Mouse (Mus musculus) kidney, adult 2 months (tissue): ENCODE measurements around the gene Camkk1. TPM values are rescaled to one million over a fixed set of nuclear protein-coding genes. Genes with fewer than 3 reads are reported as not detected.
A peak's percentile ranks its signal among the peaks of the same experiment; 100 is the strongest.

Experiments
- DNase-seq: peaks from one replicate; pipeline ENCODE4 v3.0.0; 2021
- H3K27ac ChIP-seq: fragments of 200-500 bp; 2 replicates; pipeline ENCODE4 v1.5.1; 2012; ENCODE audit warnings: low read depth, low read length, control low read depth, inconsistent platforms; ENCODE audit not compliant: insufficient read depth
- H3K27me3 ChIP-seq: fragments of 200-500 bp; replicated peaks from 2 replicates; pipeline ENCODE4 v1.6.1; 2012; ENCODE audit warnings: mild to moderate bottlenecking, moderate library complexity, low read length, inconsistent platforms; ENCODE audit not compliant: control insufficient read depth, insufficient read depth
- H3K36me3 ChIP-seq: fragments of 200-500 bp; 2 replicates; pipeline ENCODE4 v1.6.1; 2012; ENCODE audit warnings: mild to moderate bottlenecking, moderate library complexity, low read length, inconsistent platforms; ENCODE audit not compliant: control insufficient read depth, insufficient read depth
- H3K4me1 ChIP-seq: fragments of 200-500 bp; 2 replicates; pipeline ENCODE4 v1.6.1; 2011; ENCODE audit warnings: low read length; ENCODE audit not compliant: control insufficient read depth, insufficient read depth
- H3K4me3 ChIP-seq: fragments of 200-500 bp; 2 replicates; pipeline ENCODE4 v1.5.1; 2011; ENCODE audit warnings: mild to moderate bottlenecking, low read depth, low read length, control low read depth; ENCODE audit not compliant: insufficient read depth
- CTCF ChIP-seq: fragments of 200-500 bp; conservative IDR thresholded peaks from 2 replicates; pipeline ENCODE4 v1.5.1; 2011; ENCODE audit warnings: low read depth, mild to moderate bottlenecking, control low read depth, low read length, moderate library complexity, mixed read lengths; ENCODE audit not compliant: insufficient read depth, insufficient read length
- POLR2A ChIP-seq: fragments of 200-500 bp; IDR thresholded peaks from one replicate; pipeline ENCODE4 v1.6.1; 2011; ENCODE audit warnings: low read depth, low read length, control low read depth
- WGBS: fragments of 180-500 bp; shearing (Covaris S2); methylation state at CpG from one replicate; pipeline ENCODE4 v1.1.7; 2018; 5-methylcytosine and 5-hydroxymethylcytosine counted together
- polyA plus RNA-seq: library from polyadenylated mRNA; depleted of rRNA; stranded (reverse); fragments of >200 nt; gene quantifications from 2 replicates; pipeline ENCODE4 v1.2.3, GENCODE M21; 2012

Gene Camkk1
- polyA plus RNA-seq, 1 experiment, result 1.1 TPM

DNA sequence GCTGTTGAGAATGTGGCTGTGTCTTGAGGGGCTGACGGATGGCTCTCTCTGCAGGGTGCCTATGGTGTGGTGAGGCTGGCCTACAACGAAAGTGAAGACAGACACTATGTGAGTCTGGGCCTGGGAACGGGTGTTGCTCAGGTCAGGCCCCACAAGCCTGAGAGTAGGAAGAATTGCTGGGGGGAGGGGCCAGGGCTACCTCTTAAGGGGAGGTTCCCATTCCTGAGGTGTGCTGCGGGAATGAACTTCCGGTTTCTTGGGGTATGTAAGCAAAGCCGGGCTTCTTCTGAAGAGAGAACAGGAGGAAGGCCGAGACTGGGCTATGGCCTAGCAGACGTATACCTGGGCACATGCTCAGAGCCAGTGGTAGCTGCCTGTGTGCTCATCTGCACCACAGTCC, 8.2 kb downstream of the Camkk1 start:
- Histone ChIP-seq H3K27me3 (no peaks in the 10 kb centered on the region), H3K4me1 (no peaks in the 10 kb centered on the region), H3K36me3 (no peaks in the 10 kb centered on the region), H3K4me3 (no peak overlapping the region), H3K27ac (no peak overlapping the region)
- WGBS, result 67% methylated on average over 8 of the region's 8 CpGs
- TF ChIP-seq POLR2A (no peak), CTCF (no peak)
- no peak for DNase-seq

DNA sequence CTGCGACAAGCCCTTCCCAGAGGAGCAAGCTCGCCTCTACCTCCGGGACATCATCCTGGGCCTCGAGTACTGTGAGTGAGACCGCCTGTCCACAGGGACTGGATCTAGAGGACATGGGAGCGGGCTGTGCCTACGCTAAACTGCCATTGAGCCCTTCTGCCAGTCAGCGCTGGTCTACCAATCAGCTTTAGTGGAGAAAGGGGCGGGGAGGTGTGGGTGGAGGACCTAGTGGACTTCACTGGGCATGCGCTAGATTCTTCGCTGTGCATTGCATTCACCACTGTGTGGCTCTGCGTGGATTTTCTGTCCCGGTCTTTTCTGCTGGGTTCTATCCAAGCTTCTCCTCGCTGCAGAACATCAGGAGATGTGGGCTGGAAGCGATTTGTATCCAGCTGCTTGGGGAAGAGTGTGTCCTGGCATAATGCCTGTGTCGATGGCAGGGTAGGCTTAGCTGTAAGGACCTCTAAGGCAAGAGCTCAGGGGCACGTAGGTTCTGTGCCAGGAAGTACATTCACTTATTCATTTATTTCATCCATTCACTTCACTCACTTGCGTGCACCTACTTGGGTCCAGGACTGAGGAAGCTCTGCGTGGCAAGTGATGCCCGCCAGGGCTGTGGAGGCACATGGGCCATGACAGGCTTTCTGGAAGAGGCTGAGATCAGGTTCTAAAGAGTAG, 12.2 kb downstream of the Camkk1 start:
- Histone ChIP-seq H3K4me1 (no peaks in the 10 kb centered on the region), H3K36me3 (no peaks in the 10 kb centered on the region), H3K27me3 (no peaks in the 10 kb centered on the region), H3K4me3 (peak overlapping the region; percentile 16), H3K27ac (no peak overlapping the region)
- peak; percentile 95 for DNase-seq
- 14% methylated on average over 20 of the region's 20 CpGs for WGBS
- TF ChIP-seq POLR2A (no peak), CTCF (no peak)

DNA sequence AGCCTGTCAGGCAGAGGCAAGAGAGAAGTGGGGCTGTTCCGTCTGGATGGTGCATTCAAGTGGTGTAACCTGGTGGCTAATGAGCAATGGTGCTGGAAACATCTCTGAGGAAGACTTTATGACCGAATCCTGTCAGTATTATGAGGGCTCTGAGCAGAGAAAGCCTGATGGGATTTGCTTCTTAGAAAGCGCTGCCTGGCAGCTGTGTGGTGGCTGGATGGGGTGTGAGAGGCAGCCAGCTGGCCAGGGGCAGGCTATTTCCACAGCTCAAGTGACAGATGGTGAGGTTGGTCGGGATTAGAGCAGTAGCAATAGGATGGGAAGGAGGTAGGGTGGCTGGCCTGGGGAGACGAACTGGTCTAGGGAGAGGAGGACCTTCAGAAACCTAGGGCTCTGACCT, 12.7 kb downstream of the Camkk1 start:
- 84% methylated on average over 5 of the region's 5 CpGs for WGBS
- TF ChIP-seq POLR2A (no peak), CTCF (no peak)
- H3K36me3 ChIP-seq, result no peaks in the 10 kb centered on the region
- H3K27me3 ChIP-seq, result no peaks in the 10 kb centered on the region
- no peak overlapping the region for H3K4me3 ChIP-seq
- DNase-seq, result no peak
- no peaks in the 10 kb centered on the region for H3K4me1 ChIP-seq
- no peak overlapping the region for H3K27ac ChIP-seq

DNA sequence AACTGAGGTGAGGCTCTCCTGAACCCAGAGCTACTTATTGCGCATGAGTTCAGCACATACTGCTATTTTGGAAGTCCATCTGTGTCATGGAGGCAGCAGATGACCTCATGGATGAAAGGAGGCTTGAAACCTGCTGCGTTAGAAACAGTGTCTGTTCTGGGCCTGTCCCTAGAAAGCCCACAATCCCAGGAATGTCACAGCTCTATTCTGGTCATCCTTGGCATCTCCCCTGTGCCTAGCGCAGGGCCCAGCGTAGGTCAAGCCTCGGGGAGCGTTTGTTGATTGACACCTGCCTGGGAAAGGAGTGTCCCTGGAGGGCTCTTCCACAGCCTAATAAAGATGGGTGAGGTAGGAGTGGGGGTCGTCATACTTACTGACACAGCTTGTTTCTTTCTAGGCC, 17.3 kb downstream of the Camkk1 start:
- H3K27ac ChIP-seq, result no peak overlapping the region
- 87% methylated on average over 7 of the region's 7 CpGs for WGBS
- no peak overlapping the region for H3K4me3 ChIP-seq
- no peaks in the 10 kb centered on the region for H3K4me1 ChIP-seq
- TF ChIP-seq CTCF (no peak), POLR2A (no peak)
- DNase-seq, result no peak
- no peaks in the 10 kb centered on the region for H3K36me3 ChIP-seq
- H3K27me3 ChIP-seq, result no peaks in the 10 kb centered on the region

DNA sequence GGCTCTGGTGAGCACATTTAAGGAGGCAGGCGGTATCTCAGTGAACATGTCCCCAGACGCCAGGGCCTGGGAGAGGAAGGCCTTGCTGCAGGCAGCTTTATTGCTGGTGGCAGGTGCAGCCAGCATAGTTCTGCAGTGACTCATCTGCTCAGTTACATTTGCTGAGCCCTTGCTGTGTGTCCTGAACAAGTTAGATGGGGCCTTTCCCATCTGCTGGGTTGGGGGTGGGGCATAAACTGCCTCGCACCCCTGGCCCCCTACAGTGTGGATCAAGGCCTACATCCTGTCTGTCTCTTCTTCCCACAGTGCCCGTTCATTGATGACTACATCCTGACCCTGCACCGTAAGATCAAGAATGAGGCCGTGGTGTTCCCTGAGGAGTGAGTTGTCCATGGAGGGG, 18.1 kb downstream of the Camkk1 start:
- Histone ChIP-seq H3K27ac (no peak overlapping the region), H3K27me3 (no peaks in the 10 kb centered on the region), H3K4me1 (no peaks in the 10 kb centered on the region), H3K36me3 (no peaks in the 10 kb centered on the region), H3K4me3 (no peak overlapping the region)
- WGBS, result 53% methylated on average over 6 of the region's 6 CpGs
- no peak for DNase-seq
- no peak for TF ChIP-seq CTCF
- TF ChIP-seq POLR2A, result no peak

DNA sequence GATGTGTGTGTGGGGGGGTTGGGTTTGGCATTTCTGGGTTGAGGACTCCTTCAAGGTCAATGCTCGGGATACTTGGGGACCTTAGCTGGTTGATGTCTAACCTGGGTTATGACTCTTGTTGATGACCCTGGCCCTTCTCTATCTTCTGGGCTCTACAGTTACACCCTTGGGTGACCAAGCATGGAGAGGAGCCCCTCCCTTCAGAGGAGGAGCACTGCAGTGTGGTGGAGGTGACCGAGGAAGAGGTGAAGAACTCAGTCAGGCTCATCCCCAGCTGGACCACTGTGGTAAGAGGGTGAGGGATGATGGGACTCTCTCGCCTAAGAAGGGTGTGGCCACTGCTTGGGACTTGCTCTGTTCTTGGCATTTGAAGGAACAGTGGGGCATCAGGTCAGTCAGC, 18.9 kb downstream of the Camkk1 start:
- no peaks in the 10 kb centered on the region for H3K4me1 ChIP-seq
- peak; percentile 49 for DNase-seq
- H3K27ac ChIP-seq, result no peak overlapping the region
- TF ChIP-seq POLR2A (no peak), CTCF (no peak)
- WGBS, result 61% methylated on average over 3 of the region's 3 CpGs
- H3K27me3 ChIP-seq, result no peaks in the 10 kb centered on the region
- H3K4me3 ChIP-seq, result no peak overlapping the region
- no peaks in the 10 kb centered on the region for H3K36me3 ChIP-seq

DNA sequence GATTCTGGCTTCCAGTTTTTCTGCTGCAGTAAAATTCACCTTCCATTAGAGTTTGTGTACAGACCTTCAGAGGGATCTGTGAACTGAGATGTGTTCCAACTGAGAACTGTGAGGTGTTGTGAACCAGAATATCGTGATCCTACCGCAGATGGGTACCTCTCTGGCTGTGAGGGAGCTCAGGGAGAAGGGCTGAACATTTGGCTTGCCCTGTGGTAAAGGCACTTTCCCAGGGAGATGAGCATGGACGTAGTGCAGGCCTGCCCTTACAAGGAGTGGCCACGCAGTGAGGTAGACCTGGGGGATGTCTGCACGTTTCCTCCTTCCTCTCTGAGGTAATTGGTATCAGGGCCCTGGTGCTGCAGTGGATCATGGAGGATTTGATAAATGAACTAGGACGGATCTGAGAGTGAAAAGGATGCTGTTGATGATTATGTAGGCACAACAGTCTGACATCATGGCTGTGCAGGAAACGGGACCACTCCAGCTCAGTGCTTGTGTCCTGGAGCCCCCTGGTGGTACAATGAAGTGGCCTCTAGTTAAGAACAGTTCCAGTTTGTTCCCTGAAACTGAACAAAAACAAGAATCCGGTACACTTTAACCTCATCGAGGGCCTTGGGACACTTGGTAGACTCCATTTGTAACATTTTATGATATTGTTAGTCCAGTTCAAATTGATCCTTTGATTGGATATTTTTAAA, 20.4 kb downstream of the Camkk1 start:
- Histone ChIP-seq H3K4me1 (no peaks in the 10 kb centered on the region), H3K27me3 (no peaks in the 10 kb centered on the region), H3K4me3 (no peak overlapping the region), H3K27ac (no peak overlapping the region), H3K36me3 (no peaks in the 10 kb centered on the region)
- TF ChIP-seq POLR2A (no peak), CTCF (peak; percentile 72)
- 62% methylated on average over 9 of the region's 9 CpGs for WGBS
- DNase-seq, result peak; percentile 69
